Mouse (Mus musculus): ENCODE results near the gene Myo3b. TPM values are rescaled to one million over a fixed set of nuclear protein-coding genes. Genes with fewer than 3 reads are reported as not detected.

Gene Myo3b
- polyA plus RNA-seq, 2 experiments, result not detected

- no peak overlapping the region for H3K4me2 ChIP-seq (ENCODE audit: low read depth)
- no peak for ATAC-seq (ENCODE audit: insufficient read depth)
- WGBS (ENCODE audit: insufficient replicate concordance), result 64% methylated on average over 10 of the region's 10 CpGs
- no peak overlapping the region for H3K9ac ChIP-seq (replicated peaks)
- H3K4me1 ChIP-seq (replicated peaks; ENCODE audit: control insufficient read depth in 2 of 2, insufficient read depth in 2 of 2, low read length in 1 of 2), result no peaks in the 10 kb centered on the region
- no peaks in the 10 kb centered on the region for H3K27me3 ChIP-seq (ENCODE audit: control insufficient read depth, insufficient read depth, low read length)
- no peaks in the 10 kb centered on the region for H3K9me3 ChIP-seq (ENCODE audit: control insufficient read depth, low read length)
- H3K36me3 ChIP-seq (replicated peaks; ENCODE audit: control insufficient read depth, insufficient read depth, low read depth), result no peaks in the 10 kb centered on the region
- DNase-seq (ENCODE audit: low read depth in 3 of 3, low spot score in 3 of 3), result no peak
- H3K4me3 ChIP-seq (ENCODE audit: insufficient read depth in 1 of 2, low read depth in 2 of 2, low read length in 2 of 2), result no peak overlapping the region
- H3K27ac ChIP-seq, result no peak overlapping the region
- no peak for TF ChIP-seq CTCF (IDR thresholded peaks at IDR 0.05; ENCODE audit: low read depth)
- no peak for TF ChIP-seq EP300 (IDR thresholded peaks at IDR 0.05; ENCODE audit: low read depth)
Measured at GRCm38 (mm10) chr2:70352435-70353165, 313.7 kb downstream of the Myo3b start.

GRCm38 (mm10) chr2:70354056-70354455 lies 315.1 kb downstream of the Myo3b start:
- TF ChIP-seq CTCF (IDR thresholded peaks at IDR 0.05; ENCODE audit: low read depth) (no peak), EP300 (IDR thresholded peaks at IDR 0.05; ENCODE audit: low read depth) (no peak)
- Histone ChIP-seq H3K4me1 (replicated peaks; ENCODE audit: control insufficient read depth in 2 of 2, insufficient read depth in 2 of 2, low read length in 1 of 2) (no peaks in the 10 kb centered on the region), H3K4me3 (ENCODE audit: insufficient read depth in 1 of 2, low read depth in 2 of 2, low read length in 2 of 2) (no peak overlapping the region), H3K27ac (no peak overlapping the region), H3K27me3 (ENCODE audit: control insufficient read depth, insufficient read depth, low read length) (no peaks in the 10 kb centered on the region), H3K4me2 (ENCODE audit: low read depth) (no peak overlapping the region), H3K36me3 (replicated peaks; ENCODE audit: control insufficient read depth, insufficient read depth, low read depth) (no peaks in the 10 kb centered on the region), H3K9me3 (ENCODE audit: control insufficient read depth, low read length) (no peaks in the 10 kb centered on the region), H3K9ac (replicated peaks) (no peak overlapping the region)
- no peak for DNase-seq (ENCODE audit: low read depth in 3 of 3, low spot score in 3 of 3)
- 58% methylated on average over 4 of the region's 4 CpGs for WGBS (ENCODE audit: insufficient replicate concordance)
- no peak for ATAC-seq (ENCODE audit: insufficient read depth)

- no peaks in the 10 kb centered on the region for H3K36me3 ChIP-seq (replicated peaks; ENCODE audit: control insufficient read depth, insufficient read depth, low read depth)
- H3K4me2 ChIP-seq (ENCODE audit: low read depth), result no peak overlapping the region
- H3K9me3 ChIP-seq (ENCODE audit: control insufficient read depth, low read length), result no peaks in the 10 kb centered on the region
- DNase-seq (ENCODE audit: low read depth in 3 of 3, low spot score in 3 of 3) (no peak), ATAC-seq (ENCODE audit: insufficient read depth) (no peak)
- no peak overlapping the region for H3K27ac ChIP-seq
- no peaks in the 10 kb centered on the region for H3K4me1 ChIP-seq (replicated peaks; ENCODE audit: control insufficient read depth in 2 of 2, insufficient read depth in 2 of 2, low read length in 1 of 2)
- H3K27me3 ChIP-seq (ENCODE audit: control insufficient read depth, insufficient read depth, low read length), result no peaks in the 10 kb centered on the region
- TF ChIP-seq EP300 (IDR thresholded peaks at IDR 0.05; ENCODE audit: low read depth) (no peak), CTCF (IDR thresholded peaks at IDR 0.05; ENCODE audit: low read depth) (no peak)
- H3K9ac ChIP-seq (replicated peaks), result no peak overlapping the region
- H3K4me3 ChIP-seq (ENCODE audit: insufficient read depth in 1 of 2, low read depth in 2 of 2, low read length in 2 of 2), result no peak overlapping the region
- 57% methylated on average over 2 of the region's 2 CpGs for WGBS (ENCODE audit: insufficient replicate concordance)
Measured at GRCm38 (mm10) chr2:70355026-70355425, 316.1 kb downstream of the Myo3b start.

GRCm38 (mm10) chr2:70369421-70369820 lies 330.5 kb downstream of the Myo3b start:
- ATAC-seq (ENCODE audit: insufficient read depth) (no peak), DNase-seq (ENCODE audit: low read depth in 3 of 3, low spot score in 3 of 3) (no peak)
- H3K4me2 ChIP-seq (ENCODE audit: low read depth), result no peak overlapping the region
- no peaks in the 10 kb centered on the region for H3K9me3 ChIP-seq (ENCODE audit: control insufficient read depth, low read length)
- no peaks in the 10 kb centered on the region for H3K36me3 ChIP-seq (replicated peaks; ENCODE audit: control insufficient read depth, insufficient read depth, low read depth)
- H3K27me3 ChIP-seq (ENCODE audit: control insufficient read depth, insufficient read depth, low read length), result no peaks in the 10 kb centered on the region
- no peak overlapping the region for H3K9ac ChIP-seq (replicated peaks)
- H3K4me1 ChIP-seq (replicated peaks; ENCODE audit: control insufficient read depth in 2 of 2, insufficient read depth in 2 of 2, low read length in 1 of 2), result no peaks in the 10 kb centered on the region
- TF ChIP-seq EP300 (IDR thresholded peaks at IDR 0.05; ENCODE audit: low read depth), result no peak
- 58% methylated on average over 6 of the region's 6 CpGs for WGBS (ENCODE audit: insufficient replicate concordance)
- no peak overlapping the region for H3K27ac ChIP-seq
- no peak overlapping the region for H3K4me3 ChIP-seq (ENCODE audit: insufficient read depth in 1 of 2, low read depth in 2 of 2, low read length in 2 of 2)

GRCm38 (mm10) chr2:70379341-70379740 lies 340.4 kb downstream of the Myo3b start:
- DNase-seq (ENCODE audit: low read depth in 3 of 3, low spot score in 3 of 3) (no peak), ATAC-seq (ENCODE audit: insufficient read depth) (no peak)
- no peak overlapping the region for H3K4me2 ChIP-seq (ENCODE audit: low read depth)
- no peak overlapping the region for H3K4me3 ChIP-seq (ENCODE audit: insufficient read depth in 1 of 2, low read depth in 2 of 2, low read length in 2 of 2)
- H3K9ac ChIP-seq (replicated peaks), result no peak overlapping the region
- no peaks in the 10 kb centered on the region for H3K36me3 ChIP-seq (replicated peaks; ENCODE audit: control insufficient read depth, insufficient read depth, low read depth)
- H3K27me3 ChIP-seq (ENCODE audit: control insufficient read depth, insufficient read depth, low read length), result no peaks in the 10 kb centered on the region
- H3K27ac ChIP-seq, result no peak overlapping the region
- no peaks in the 10 kb centered on the region for H3K9me3 ChIP-seq (ENCODE audit: control insufficient read depth, low read length)
- WGBS (ENCODE audit: insufficient replicate concordance), result 35% methylated on average over 6 of the region's 6 CpGs
- no peaks in the 10 kb centered on the region for H3K4me1 ChIP-seq (replicated peaks; ENCODE audit: control insufficient read depth in 2 of 2, insufficient read depth in 2 of 2, low read length in 1 of 2)
- TF ChIP-seq CTCF (IDR thresholded peaks at IDR 0.05; ENCODE audit: low read depth), result no peak
- no peak for TF ChIP-seq EP300 (IDR thresholded peaks at IDR 0.05; ENCODE audit: low read depth)

All from liver, embryonic 14.5 days (tissue).